Mouse (Mus musculus): ENCODE results near the gene Ccdc92.

- no peak for TF ChIP-seq MYC (IDR thresholded peaks at IDR 0.05; ENCODE audit: low read depth, low read length)
- no peak for TF ChIP-seq POLR2A (IDR thresholded peaks at IDR 0.05; ENCODE audit: control insufficient read depth in 1 of 2, insufficient read depth in 1 of 2, low read depth in 1 of 2, low read length in 2 of 2, poor library complexity in 1 of 2)
- TF ChIP-seq CTCF (IDR thresholded peaks at IDR 0.05 in 2 of 3, conservative IDR thresholded peaks at IDR 0.05 in 1 of 3; ENCODE audit: control insufficient read depth in 1 of 3, insufficient read depth in 1 of 3, low read depth in 2 of 3, low read length in 3 of 3, poor library complexity in 1 of 3, severe bottlenecking in 1 of 3) = no peak
- no peak for TF ChIP-seq RCOR1 (IDR thresholded peaks at IDR 0.05; ENCODE audit: low read depth, low read length)
- TF ChIP-seq MXI1 (IDR thresholded peaks at IDR 0.05; ENCODE audit: low read depth, low read length) = no peak
- TF ChIP-seq POLR2AphosphoS5 (IDR thresholded peaks at IDR 0.05; ENCODE audit: borderline replicate concordance, low read depth, low read length) = no peak
- TF ChIP-seq POLR2AphosphoS2 (IDR thresholded peaks at IDR 0.05; ENCODE audit: low read length) = no peak
- TF ChIP-seq ZC3H11A (IDR thresholded peaks at IDR 0.05; ENCODE audit: low read depth, low read length) = no peak
- TF ChIP-seq GATA1 (IDR thresholded peaks at IDR 0.05; ENCODE audit: low read depth, low read length) = no peak
- TF ChIP-seq E2F4 (IDR thresholded peaks at IDR 0.05; ENCODE audit: borderline replicate concordance, low read depth, low read length) = no peak
Measured at GRCm38 (mm10) chr5:124792112-124792511, 70.1 kb downstream of the Ccdc92 start.
